Mouse (Mus musculus): ENCODE measurements around the gene Olfr1100. TPM values are rescaled to one million over a fixed set of nuclear protein-coding genes. Genes with fewer than 3 reads are reported as not detected.

Gene Olfr1100
- polyA plus RNA-seq (2014; fragmentation: Nextera tagmentation; extraction: Ambion mirVana): not detected in 2 replicates

- no peak within 1 kb of the TSS for H3K4me2 ChIP-seq (ENCODE audit: low read depth, low read length)
- WGBS: 86% methylated on average over 3 of the region's 3 CpGs
Measured at GRCm38 (mm10) chr2:86979854-86980253, at the start of gene Olfr1100. Gene Olfr1100, minus strand, starts transcription at chr2:86979954.

GRCm38 (mm10) chr2:87026980-87027379, 47.2 kb upstream of the Olfr1100 start, which contains the start of gene Olfr1104:
Gene Olfr1104, minus strand, starts transcription at chr2:87027080.
- 85% methylated on average over 1 of the region's 1 CpGs for WGBS
- Histone ChIP-seq H3K9me3 (ENCODE audit: control insufficient read depth, low read length) (no peaks in the 10 kb centered on the region), H3K4me1 (ENCODE audit: control insufficient read depth, insufficient read depth, low read length) (no peaks in the 10 kb centered on the region), H3K36me3 (ENCODE audit: control insufficient read depth, insufficient read depth, low read length) (no peaks in the 10 kb centered on the region), H3K27me3 (ENCODE audit: control insufficient read depth, insufficient read depth, low read length) (no peaks in the 10 kb centered on the region), H3K4me2 (ENCODE audit: low read depth, low read length) (no peak within 1 kb of the TSS), H3K27ac (ENCODE audit: low read depth, low read length) (no peak within 1 kb of the TSS), H3K9ac (replicated peaks; ENCODE audit: low read depth, low read length) (no peak within 1 kb of the TSS), H3K4me3 (ENCODE audit: low read depth, low read length) (no peak within 1 kb of the TSS)
- ATAC-seq (ENCODE audit: low read depth): no peak

More at GRCm38 (mm10) chr2:86979854-86980253, at the start of gene Olfr1100:
- Histone ChIP-seq H3K27me3 (ENCODE audit: control insufficient read depth, insufficient read depth, low read length) (no peaks in the 10 kb centered on the region), H3K36me3 (ENCODE audit: control insufficient read depth, insufficient read depth, low read length) (no peaks in the 10 kb centered on the region), H3K4me3 (ENCODE audit: low read depth, low read length) (no peak within 1 kb of the TSS), H3K9me3 (ENCODE audit: control insufficient read depth, low read length) (no peaks in the 10 kb centered on the region), H3K27ac (ENCODE audit: low read depth, low read length) (no peak within 1 kb of the TSS), H3K9ac (replicated peaks; ENCODE audit: low read depth, low read length) (no peak within 1 kb of the TSS), H3K4me1 (ENCODE audit: control insufficient read depth, insufficient read depth, low read length) (no peaks in the 10 kb centered on the region)
- ATAC-seq (ENCODE audit: low read depth): no peak

GRCm38 (mm10) chr2:86998098-86998497, 18.3 kb upstream of the Olfr1100 start, which contains the start of gene Olfr1102:
Gene Olfr1102, plus strand, starts transcription at chr2:86998398.
- no peak for ATAC-seq (ENCODE audit: low read depth)

GRCm38 (mm10) chr2:86991121-86991520, 11.4 kb upstream of the Olfr1100 start, which contains the start of gene Olfr1101:
Gene Olfr1101, minus strand, starts transcription at chr2:86991221.
- no peak for ATAC-seq (ENCODE audit: low read depth)

More at GRCm38 (mm10) chr2:86998098-86998497, 18.3 kb upstream of the Olfr1100 start, which contains the start of gene Olfr1102:
- no peaks in the 10 kb centered on the region for H3K4me1 ChIP-seq (ENCODE audit: control insufficient read depth, insufficient read depth, low read length)
- no peak within 1 kb of the TSS for H3K9ac ChIP-seq (replicated peaks; ENCODE audit: low read depth, low read length)
- no peaks in the 10 kb centered on the region for H3K9me3 ChIP-seq (ENCODE audit: control insufficient read depth, low read length)
- H3K27me3 ChIP-seq (ENCODE audit: control insufficient read depth, insufficient read depth, low read length): no peaks in the 10 kb centered on the region
- H3K4me2 ChIP-seq (ENCODE audit: low read depth, low read length): no peak within 1 kb of the TSS
- no peak within 1 kb of the TSS for H3K4me3 ChIP-seq (ENCODE audit: low read depth, low read length)
- no peak within 1 kb of the TSS for H3K27ac ChIP-seq (ENCODE audit: low read depth, low read length)
- no peaks in the 10 kb centered on the region for H3K36me3 ChIP-seq (ENCODE audit: control insufficient read depth, insufficient read depth, low read length)

GRCm38 (mm10) chr2:86960593-86960992, 19.2 kb downstream of the Olfr1100 start, which contains the start of gene Olfr1099:
Gene Olfr1099, minus strand, starts transcription at chr2:86960693.
- H3K4me1 ChIP-seq (ENCODE audit: control insufficient read depth, insufficient read depth, low read length): no peaks in the 10 kb centered on the region
- 91% methylated on average over 1 of the region's 1 CpGs for WGBS
- H3K9me3 ChIP-seq (ENCODE audit: control insufficient read depth, low read length): no peaks in the 10 kb centered on the region
- H3K27ac ChIP-seq (ENCODE audit: low read depth, low read length): no peak within 1 kb of the TSS
- no peaks in the 10 kb centered on the region for H3K36me3 ChIP-seq (ENCODE audit: control insufficient read depth, insufficient read depth, low read length)
- H3K27me3 ChIP-seq (ENCODE audit: control insufficient read depth, insufficient read depth, low read length): no peaks in the 10 kb centered on the region
- ATAC-seq (ENCODE audit: low read depth): no peak
- no peak within 1 kb of the TSS for H3K9ac ChIP-seq (replicated peaks; ENCODE audit: low read depth, low read length)
- no peak within 1 kb of the TSS for H3K4me2 ChIP-seq (ENCODE audit: low read depth, low read length)
- H3K4me3 ChIP-seq (ENCODE audit: low read depth, low read length): no peak within 1 kb of the TSS

More at GRCm38 (mm10) chr2:86991121-86991520, 11.4 kb upstream of the Olfr1100 start, which contains the start of gene Olfr1101:
- H3K9ac ChIP-seq (replicated peaks; ENCODE audit: low read depth, low read length): no peak within 1 kb of the TSS
- H3K4me3 ChIP-seq (ENCODE audit: low read depth, low read length): no peak within 1 kb of the TSS
- no peak within 1 kb of the TSS for H3K4me2 ChIP-seq (ENCODE audit: low read depth, low read length)
- H3K27ac ChIP-seq (ENCODE audit: low read depth, low read length): no peak within 1 kb of the TSS
- no peaks in the 10 kb centered on the region for H3K9me3 ChIP-seq (ENCODE audit: control insufficient read depth, low read length)
- no peaks in the 10 kb centered on the region for H3K4me1 ChIP-seq (ENCODE audit: control insufficient read depth, insufficient read depth, low read length)
- H3K36me3 ChIP-seq (ENCODE audit: control insufficient read depth, insufficient read depth, low read length): no peaks in the 10 kb centered on the region
- WGBS: 85% methylated on average over 3 of the region's 3 CpGs
- H3K27me3 ChIP-seq (ENCODE audit: control insufficient read depth, insufficient read depth, low read length): no peaks in the 10 kb centered on the region

GRCm38 (mm10) chr2:86926557-86926956, 53.2 kb downstream of the Olfr1100 start:
- no peaks in the 10 kb centered on the region for H3K9me3 ChIP-seq (ENCODE audit: control insufficient read depth, low read length)
- ATAC-seq (ENCODE audit: low read depth): no peak
- H3K27me3 ChIP-seq (ENCODE audit: control insufficient read depth, insufficient read depth, low read length): no peaks in the 10 kb centered on the region

More at GRCm38 (mm10) chr2:86926557-86926956, 53.2 kb downstream of the Olfr1100 start:
- no peaks in the 10 kb centered on the region for H3K36me3 ChIP-seq (ENCODE audit: control insufficient read depth, insufficient read depth, low read length)
- no peak overlapping the region for H3K4me3 ChIP-seq (ENCODE audit: low read depth, low read length)
- H3K4me1 ChIP-seq (ENCODE audit: control insufficient read depth, insufficient read depth, low read length): no peaks in the 10 kb centered on the region
- H3K9ac ChIP-seq (replicated peaks; ENCODE audit: low read depth, low read length): no peak overlapping the region
- H3K4me2 ChIP-seq (ENCODE audit: low read depth, low read length): no peak overlapping the region
- no peak overlapping the region for H3K27ac ChIP-seq (ENCODE audit: low read depth, low read length)

Other genes starting within 250 kb of the Olfr1100 start
- gene Olfr1089, start 246.3 kb downstream of the Olfr1100 start, polyA plus RNA-seq (2014; fragmentation: Nextera tagmentation; extraction: Ambion mirVana): not detected in 2 replicates
- not detected in 2 replicates for gene Olfr1090, start 221.0 kb downstream of the Olfr1100 start, polyA plus RNA-seq (2014; fragmentation: Nextera tagmentation; extraction: Ambion mirVana)
- not detected in 2 replicates for gene Olfr1093, start 197.5 kb downstream of the Olfr1100 start, polyA plus RNA-seq (2014; fragmentation: Nextera tagmentation; extraction: Ambion mirVana)
- gene Olfr141, start 169.9 kb downstream of the Olfr1100 start, polyA plus RNA-seq (2014; fragmentation: Nextera tagmentation; extraction: Ambion mirVana): not detected in 2 replicates
- gene Olfr1094, start 155.3 kb downstream of the Olfr1100 start, polyA plus RNA-seq (2014; fragmentation: Nextera tagmentation; extraction: Ambion mirVana): not detected in 2 replicates
- not detected in 2 replicates for gene Olfr1095, start 128.3 kb downstream of the Olfr1100 start, polyA plus RNA-seq (2014; fragmentation: Nextera tagmentation; extraction: Ambion mirVana)
- not detected in 2 replicates for gene Gm13723, start 105.2 kb downstream of the Olfr1100 start, polyA plus RNA-seq (2014; fragmentation: Nextera tagmentation; extraction: Ambion mirVana)
- gene Olfr1097, start 87.7 kb downstream of the Olfr1100 start, polyA plus RNA-seq (2014; fragmentation: Nextera tagmentation; extraction: Ambion mirVana): not detected in 2 replicates
- gene Olfr1098, start 55.4 kb downstream of the Olfr1100 start, polyA plus RNA-seq (2014; fragmentation: Nextera tagmentation; extraction: Ambion mirVana): not detected in 2 replicates
- not detected in 2 replicates for gene Olfr1099, start 19.3 kb downstream of the Olfr1100 start, polyA plus RNA-seq (2014; fragmentation: Nextera tagmentation; extraction: Ambion mirVana)
- not detected in 2 replicates for gene Olfr1101, start 11.3 kb upstream of the Olfr1100 start, polyA plus RNA-seq (2014; fragmentation: Nextera tagmentation; extraction: Ambion mirVana)
- not detected in 2 replicates for gene Olfr1102, start 18.4 kb upstream of the Olfr1100 start, polyA plus RNA-seq (2014; fragmentation: Nextera tagmentation; extraction: Ambion mirVana)
- gene Olfr1104, start 47.1 kb upstream of the Olfr1100 start, polyA plus RNA-seq (2014; fragmentation: Nextera tagmentation; extraction: Ambion mirVana): not detected in 2 replicates
- not detected in 2 replicates for gene Olfr1105, start 56.6 kb upstream of the Olfr1100 start, polyA plus RNA-seq (2014; fragmentation: Nextera tagmentation; extraction: Ambion mirVana)
- not detected in 2 replicates for gene Olfr1106, start 72.3 kb upstream of the Olfr1100 start, polyA plus RNA-seq (2014; fragmentation: Nextera tagmentation; extraction: Ambion mirVana)
- gene Olfr1107, start 95.9 kb upstream of the Olfr1100 start, polyA plus RNA-seq (2014; fragmentation: Nextera tagmentation; extraction: Ambion mirVana): not detected in 2 replicates
- not detected in 2 replicates for gene Olfr1109, start 116.1 kb upstream of the Olfr1100 start, polyA plus RNA-seq (2014; fragmentation: Nextera tagmentation; extraction: Ambion mirVana)
- not detected in 2 replicates for gene Olfr259, start 134.6 kb upstream of the Olfr1100 start, polyA plus RNA-seq (2014; fragmentation: Nextera tagmentation; extraction: Ambion mirVana)
- gene Olfr1110, start 160.3 kb upstream of the Olfr1100 start, polyA plus RNA-seq (2014; fragmentation: Nextera tagmentation; extraction: Ambion mirVana): not detected in 2 replicates
- gene Olfr1111, start 172.7 kb upstream of the Olfr1100 start, polyA plus RNA-seq (2014; fragmentation: Nextera tagmentation; extraction: Ambion mirVana): not detected in 2 replicates
- not detected in 2 replicates for gene Olfr1112, start 207.8 kb upstream of the Olfr1100 start, polyA plus RNA-seq (2014; fragmentation: Nextera tagmentation; extraction: Ambion mirVana)
- gene Olfr1113, start 229.0 kb upstream of the Olfr1100 start, polyA plus RNA-seq (2014; fragmentation: Nextera tagmentation; extraction: Ambion mirVana): not detected in 2 replicates